Mouse (Mus musculus): ENCODE results near the gene Naaa.

The Naaa gene

GRCm38 (mm10) chr5:92215308-92215707 lies 62.7 kb downstream of the Naaa start, which contains the start of gene U90926:
Gene U90926, minus strand, starts transcription at chr5:92215408.
- no peak for DNase-seq (ENCODE audit: low read depth)

- no peak for DNase-seq (ENCODE audit: low read depth)
Measured at GRCm38 (mm10) chr5:92212231-92212630, 65.7 kb downstream of the Naaa start.

GRCm38 (mm10) chr5:92210205-92210604 lies 67.8 kb downstream of the Naaa start:
- no peak for DNase-seq (ENCODE audit: low read depth)

Data from NIH3T3 (cell line).